Mouse (Mus musculus) CH12.LX (cell line): ENCODE data around the gene Arhgap33. TPM values are rescaled to one million over a fixed set of nuclear protein-coding genes. Genes with fewer than 3 reads are reported as not detected.
"Not testable (repeated sequence)": the region's sequence is repeated elsewhere in the genome, so short reads cannot be mapped to it uniquely, and the experiment has no call there.

Experiments
- DNase-seq: peaks from one replicate; pipeline ENCODE4 v3.0.0-alpha.2; 2013; ENCODE audit errors: extremely low read depth
- H3K27ac ChIP-seq: 2 replicates; pipeline ENCODE4 v1.5.1; 2012; ENCODE audit warnings: low read depth, mild to moderate bottlenecking, control low read depth, moderate library complexity; ENCODE audit not compliant: insufficient read depth
- H3K27me3 ChIP-seq: replicated peaks from 2 replicates; pipeline ENCODE3; 2012; ENCODE audit warnings: inconsistent platforms
- H3K36me3 ChIP-seq, 2 experiments: replicated peaks in 1 of 2; 2 replicates each; pipeline versions ENCODE3 to v1.6.1; 2012; ENCODE audit warnings: inconsistent platforms in 1 of 2, low read length in 1 of 2, mild to moderate bottlenecking in 1 of 2, mixed read lengths in 1 of 2, moderate library complexity in 1 of 2; ENCODE audit not compliant: control insufficient read depth in 1 of 2, insufficient read depth in 1 of 2
- H3K4me1 ChIP-seq, 2 experiments: 2 replicates each; pipeline ENCODE4 v1.6.1; 2012; ENCODE audit warnings: inconsistent platforms in 1 of 2, moderate library complexity in 1 of 2; ENCODE audit not compliant: insufficient read depth in 2 of 2, control insufficient read depth in 1 of 2
- H3K4me2 ChIP-seq: 2 replicates; pipeline ENCODE4 v1.6.1; 2012; ENCODE audit warnings: low read depth, mild to moderate bottlenecking, control low read depth; ENCODE audit not compliant: poor library complexity, insufficient read depth, severe bottlenecking
- H3K4me3 ChIP-seq, 3 experiments: fragments of 150-350 bp in 1 of 3; sonication (generic) in 1 of 3; replicated peaks in 1 of 3; 2 replicates each; pipeline versions ENCODE3 to v1.5.1; 2011 to 2012; ENCODE audit warnings: low read depth in 2 of 3, low read length in 2 of 3, mild to moderate bottlenecking in 2 of 3, moderate library complexity in 2 of 3, control low read depth in 1 of 3, improper control_type of control experiment in 1 of 3, inconsistent platforms in 1 of 3, mixed read lengths in 1 of 3; ENCODE audit not compliant: poor library complexity in 1 of 3
- H3K79me2 ChIP-seq: replicated peaks from 2 replicates; pipeline ENCODE4 v1.6.1; 2012; ENCODE audit warnings: mild to moderate bottlenecking, moderate library complexity; ENCODE audit not compliant: control insufficient read depth, poor library complexity, insufficient read depth, severe bottlenecking; ENCODE audit errors: extremely low read depth
- H3K9ac ChIP-seq: 2 replicates; pipeline ENCODE4 v1.6.1; 2012; ENCODE audit warnings: low read depth, mild to moderate bottlenecking, control low read depth, moderate library complexity; ENCODE audit not compliant: insufficient read depth
- H3K9me3 ChIP-seq: replicated peaks from 2 replicates; pipeline ENCODE3; 2012; ENCODE audit warnings: low read length, inconsistent platforms, mixed read lengths
- BHLHE40 ChIP-seq: IDR thresholded peaks from 2 replicates; pipeline ENCODE4 v1.6.1; 2011; ENCODE audit warnings: mild to moderate bottlenecking, low read depth, low read length, improper control_type of control experiment
- CHD1 ChIP-seq: IDR thresholded peaks from 2 replicates; pipeline ENCODE4 v1.6.1; 2012; ENCODE audit warnings: low read depth, low read length, improper control_type of control experiment, inconsistent platforms
- CTCF ChIP-seq, 2 experiments: IDR thresholded peaks in 1 of 2; conservative IDR thresholded peaks in 1 of 2; 2 replicates each; pipeline ENCODE4 v1.5.1; 2011 to 2012; ENCODE audit warnings: low read depth in 2 of 2, low read length in 2 of 2, improper control_type of control experiment in 1 of 2, inconsistent platforms in 1 of 2, mild to moderate bottlenecking in 1 of 2, moderate library complexity in 1 of 2
- E2F4 ChIP-seq: IDR thresholded peaks from 2 replicates; pipeline ENCODE4 v1.6.1; 2011; ENCODE audit warnings: low read depth, low read length, improper control_type of control experiment; ENCODE audit not compliant: insufficient replicate concordance
- ELF1 ChIP-seq: IDR thresholded peaks from 2 replicates; pipeline ENCODE4 v1.6.1; 2014; ENCODE audit warnings: low read depth, mild to moderate bottlenecking, inconsistent platforms, low read length, improper control_type of control experiment
- ETS1 ChIP-seq: conservative IDR thresholded peaks from 2 replicates; pipeline ENCODE4 v1.6.1; 2012; ENCODE audit warnings: low read depth, mild to moderate bottlenecking, inconsistent platforms, low read length, improper control_type of control experiment, moderate library complexity
- GABPA ChIP-seq: IDR thresholded peaks from 2 replicates; pipeline ENCODE4 v1.6.1; 2012; ENCODE audit warnings: low read depth, low read length, improper control_type of control experiment, inconsistent platforms; ENCODE audit not compliant: insufficient replicate concordance
- JUN ChIP-seq: IDR thresholded peaks from 2 replicates; pipeline ENCODE4 v1.6.1; 2011; ENCODE audit warnings: low read depth, mild to moderate bottlenecking, low read length, improper control_type of control experiment, moderate library complexity; ENCODE audit not compliant: insufficient read depth
- MAZ ChIP-seq: IDR thresholded peaks from 2 replicates; pipeline ENCODE4 v1.6.1; 2012; ENCODE audit warnings: low read depth, mild to moderate bottlenecking, inconsistent platforms, low read length, improper control_type of control experiment, moderate library complexity
- MEF2A ChIP-seq: IDR thresholded peaks from 2 replicates; pipeline ENCODE4 v1.6.1; 2014; ENCODE audit warnings: low read depth, mild to moderate bottlenecking, inconsistent platforms, low read length, improper control_type of control experiment, borderline replicate concordance
- NELFE ChIP-seq: IDR thresholded peaks from 2 replicates; pipeline ENCODE4 v1.6.1; 2011; ENCODE audit warnings: low read depth, low read length, improper control_type of control experiment
- NRF1 ChIP-seq: IDR thresholded peaks from 2 replicates; pipeline ENCODE4 v1.6.1; 2014; ENCODE audit warnings: low read depth, mild to moderate bottlenecking, inconsistent platforms, low read length, improper control_type of control experiment, moderate library complexity
- PAX5 ChIP-seq: IDR thresholded peaks from 2 replicates; pipeline ENCODE4 v1.6.1; 2012; ENCODE audit warnings: low read length, inconsistent platforms, mixed read lengths
- POLR2A ChIP-seq: IDR thresholded peaks from 2 replicates; pipeline ENCODE4 v1.6.1; 2011; ENCODE audit warnings: low read depth, mild to moderate bottlenecking, improper control_type of control experiment, low read length
- RCOR1 ChIP-seq: conservative IDR thresholded peaks from 2 replicates; pipeline ENCODE4 v1.6.1; 2012; ENCODE audit warnings: low read depth, mild to moderate bottlenecking, inconsistent platforms, low read length, improper control_type of control experiment
- ZMIZ1 ChIP-seq: IDR thresholded peaks from 2 replicates; pipeline ENCODE4 v1.6.1; 2012; ENCODE audit warnings: low read depth, mild to moderate bottlenecking, inconsistent platforms, low read length, improper control_type of control experiment
- ZNF384 ChIP-seq: IDR thresholded peaks from 2 replicates; pipeline ENCODE4 v1.6.1; 2012; ENCODE audit warnings: low read depth, low read length, improper control_type of control experiment, inconsistent platforms
- dilution Hi-C: fragments of 300-500 bp; cut with MboI; formaldehyde crosslinking; loops from 2 replicates; pipeline ENCODE4 v1.14.3; 2020; ENCODE audit warnings: low sequenced_read_pairs; ENCODE audit not compliant: extremely low pct_unique_long_range_greater_than_20kb, extremely low pct_ligation_motif_present
- in situ Hi-C: fragments of 300-500 bp; cut with MboI; formaldehyde crosslinking; loops from 3 replicates; pipeline ENCODE4 v1.14.3; 2019; ENCODE audit warnings: low sequenced_read_pairs, low pct_ligation_motif_present, low pct_unique_long_range_greater_than_20kb, mixed read lengths
- polyA plus RNA-seq: library from polyadenylated mRNA; unstranded; fragments of >175 nt; gene quantifications from 2 replicates; pipeline ENCODE4 v1.2.1, GENCODE M21; 2012; ENCODE audit warnings: low read depth; ENCODE audit not compliant: insufficient read length
- total RNA-seq, 2 experiments: library from RNA; depleted of rRNA; stranded (reverse); fragments of 300-350 nt in 1 of 2; fragments of >200 nt in 1 of 2; gene quantifications; 2 replicates each; pipeline ENCODE4 v1.2.3; 2012 to 2014

Arhgap33 gene
- total and polyA plus RNA-seq, 3 experiments, result 0.44 to 9.2 (median 2.8) TPM

- TF ChIP-seq NRF1, result no peak
- TF ChIP-seq MEF2A, result no peak
- no peak for TF ChIP-seq ZNF384
- TF ChIP-seq E2F4, result no peak
- no peak for TF ChIP-seq BHLHE40
- no peak for TF ChIP-seq NELFE
- TF ChIP-seq PAX5, result no peak
- no peak for TF ChIP-seq RCOR1
- no peak for TF ChIP-seq CHD1
- TF ChIP-seq POLR2A, result no peak
- no peak for TF ChIP-seq ELF1
- no peak for TF ChIP-seq JUN
- TF ChIP-seq CTCF (conservative IDR thresholded peaks at IDR 0.05 in 1 of 2, IDR thresholded peaks at IDR 0.05 in 1 of 2; ENCODE audit: low read depth in 2 of 2, low read length in 2 of 2), result no peak
- no peak overlapping the region for H3K4me2 ChIP-seq
- in situ Hi-C loops (no loop called here), dilution Hi-C loops (no loop called here)
- H3K79me2 ChIP-seq, result no peaks in the 10 kb centered on the region
- H3K4me3 ChIP-seq, result no peak overlapping the region
- DNase-seq, result no peak
- H3K36me3 ChIP-seq, result no peaks in the 10 kb centered on the region
- no peaks in the 10 kb centered on the region for H3K4me1 ChIP-seq
- H3K9ac ChIP-seq, result no peak overlapping the region
- H3K27ac ChIP-seq, result no peak overlapping the region
- H3K9me3 ChIP-seq, result peaks cover 9% of the 10 kb centered on the region
- peaks cover 76% of the 10 kb centered on the region for H3K27me3 ChIP-seq
These were observed 50.6 kb downstream of the Arhgap33 start for GRCm38 (mm10) chr7:30484250-30484649.

GRCm38 (mm10) chr7:30477415-30478381 is 57.2 kb downstream of the Arhgap33 start:
- in situ Hi-C loops (no loop called here), dilution Hi-C loops (no loop called here)
- no peak for DNase-seq
- H3K9me3 ChIP-seq, result no peaks in the 10 kb centered on the region
- peaks cover 76% of the 10 kb centered on the region for H3K27me3 ChIP-seq
- H3K36me3 ChIP-seq, result no peaks in the 10 kb centered on the region
- H3K9ac ChIP-seq, result no peak overlapping the region
- no peak overlapping the region for H3K4me3 ChIP-seq
- TF ChIP-seq ETS1, result no peak
- TF ChIP-seq GABPA, result no peak
- TF ChIP-seq ZMIZ1, result no peak
- TF ChIP-seq MAZ, result 0 out of 2 replicates have a peak, but pooled peaks have one; percentile 37
- TF ChIP-seq, all 38 proteins: peak for 1
- Histone ChIP-seq H3K4me2 (peak overlapping the region; percentile 34), H3K4me1 (no peaks in the 10 kb centered on the region), H3K79me2 (no peaks in the 10 kb centered on the region), H3K27ac (no peak overlapping the region)

- in situ Hi-C loops, H3K9ac ChIP-seq, H3K36me3 ChIP-seq, H3K27ac ChIP-seq, DNase-seq, H3K4me3 ChIP-seq, H3K4me1 ChIP-seq, H3K4me2 ChIP-seq, dilution Hi-C loops, H3K9me3 ChIP-seq, H3K79me2 ChIP-seq: not testable (repeated sequence)
- H3K27me3 ChIP-seq, result peaks cover 66% of the 10 kb centered on the region
These were observed 58.7 kb downstream of the Arhgap33 start for GRCm38 (mm10) chr7:30476136-30476535.
